Comparison of ENCODE assay signal across 8 mouse cellular contexts in genomic region chr7:101427736-101428135, GRCm38 (mm10). TPM values are rescaled to one million over a fixed set of nuclear protein-coding genes. Genes with fewer than 3 reads are reported as not detected.
DNase-seq lines count a peak whose midpoint lies in the region; ATAC-seq and TF ChIP-seq lines count a peak whose summit lies in the region.

No protein-coding gene starts in this region.

- TF ChIP-seq CTCF in forebrain, postnatal 0 days (IDR thresholded peaks at IDR 0.05; ENCODE audit: low read depth) = peak; percentile 87
- TF ChIP-seq CTCF in lung, adult 2 months (IDR thresholded peaks at IDR 0.05; ENCODE audit: insufficient read depth, low read length) = peak; percentile 65

- ATAC-seq in forebrain, postnatal 0 days = no peak
- no peak for ATAC-seq in forebrain, embryonic 16.5 days
- ATAC-seq in granulocyte monocyte progenitor cell, adult 5-6 weeks (replicated peaks; ENCODE audit: poor library complexity, severe bottlenecking) = peak; percentile 78

- H3K27ac ChIP-seq in forebrain, postnatal 0 days (ENCODE audit: low read depth, low read length) = no peak overlapping the region
- H3K27ac ChIP-seq in forebrain, embryonic 16.5 days (ENCODE audit: low read length) = no peak overlapping the region

- no peaks in the 10 kb centered on the region for H3K27me3 ChIP-seq in forebrain, postnatal 0 days (ENCODE audit: insufficient read depth, low read length)
- no peaks in the 10 kb centered on the region for H3K27me3 ChIP-seq in forebrain, embryonic 16.5 days (replicated peaks; ENCODE audit: control insufficient read depth, insufficient read depth, low read length)
- no peaks in the 10 kb centered on the region for H3K27me3 ChIP-seq in splenic B cell, adult 2 months (ENCODE audit: control insufficient read depth, insufficient read depth, low read length, poor library complexity, severe bottlenecking)

- WGBS in forebrain, postnatal 0 days = 7% methylated on average over 2 of the region's 2 CpGs
- WGBS in forebrain, embryonic 16.5 days = 15% methylated on average over 2 of the region's 2 CpGs
- WGBS in lung, adult 2 months = 11% methylated on average over 2 of the region's 2 CpGs

- no peaks in the 10 kb centered on the region for H3K36me3 ChIP-seq in forebrain, postnatal 0 days (ENCODE audit: insufficient read depth)
- no peaks in the 10 kb centered on the region for H3K36me3 ChIP-seq in forebrain, embryonic 16.5 days (ENCODE audit: control insufficient read depth, insufficient read depth)
- no peaks in the 10 kb centered on the region for H3K36me3 ChIP-seq in splenic B cell, adult 2 months (ENCODE audit: control insufficient read depth, insufficient read depth, low read length, poor library complexity, severe bottlenecking)

- DNase-seq in forebrain, postnatal 0 days = peak; percentile 53
- no peak for DNase-seq in lung, adult 2 months
- DNase-seq in lung, postnatal 25 days (ENCODE audit: low spot score) = no peak
- peak; percentile 34 for DNase-seq in NIH3T3 (ENCODE audit: low read depth)
- DNase-seq in splenic B cell, adult 2 months (ENCODE audit: low read depth, low spot score) = peak; percentile 69
- DNase-seq in urinary bladder, adult 18-20 months (ENCODE audit: low spot score in 2 of 2) = no peak

- no peak overlapping the region for H3K9ac ChIP-seq in forebrain, postnatal 0 days
- H3K9ac ChIP-seq in forebrain, embryonic 16.5 days (replicated peaks; ENCODE audit: low read depth, low read length) = no peak overlapping the region

- H3K4me2 ChIP-seq in forebrain, postnatal 0 days (ENCODE audit: low read depth) = no peak overlapping the region
- no peak overlapping the region for H3K4me2 ChIP-seq in forebrain, embryonic 16.5 days (ENCODE audit: low read length)

- peaks cover 22% of the 10 kb centered on the region; the same call in 1 of the 2 replicates for H3K4me1 ChIP-seq in forebrain, postnatal 0 days (ENCODE audit: insufficient read depth)
- peaks cover 31% of the 10 kb centered on the region for H3K4me1 ChIP-seq in forebrain, embryonic 16.5 days (replicated peaks; ENCODE audit: control insufficient read depth, insufficient read depth, low read length)
- H3K4me1 ChIP-seq in lung, adult 2 months (ENCODE audit: control insufficient read depth, insufficient read depth, low read length) = no peaks in the 10 kb centered on the region

- TF ChIP-seq POLR2A in lung, adult 2 months (IDR thresholded peaks at IDR 0.05; ENCODE audit: borderline replicate concordance, extremely low read depth, low read depth, low read length) = no peak

- H3K4me3 ChIP-seq in forebrain, postnatal 0 days (ENCODE audit: low read depth, low read length) = no peak overlapping the region
- no peak overlapping the region for H3K4me3 ChIP-seq in forebrain, embryonic 16.5 days (replicated peaks; ENCODE audit: low read length)
- no peak overlapping the region for H3K4me3 ChIP-seq in lung, adult 2 months (replicated peaks; ENCODE audit: extremely low read depth, low read depth, low read length)

- H3K9me3 ChIP-seq in forebrain, postnatal 0 days (ENCODE audit: low read length) = no peaks in the 10 kb centered on the region
- no peaks in the 10 kb centered on the region for H3K9me3 ChIP-seq in forebrain, embryonic 16.5 days (ENCODE audit: control insufficient read depth, low read length)

RNA-seq across cellular contexts. Expression of gene Pde2a, which starts 6.2 kb away (rescaled TPM):
- 94.2 and 104 TPM in 2 replicates for total RNA-seq in forebrain, postnatal 0 days (2014; rRNA removed)
- 66.2 and 72.4 TPM in 2 replicates for polyA plus RNA-seq in forebrain, postnatal 0 days (2015; fragmentation: Nextera tagmentation; extraction: Ambion mirVana)
- 55.9 and 58.6 TPM in 2 replicates for polyA plus RNA-seq in forebrain, embryonic 16.5 days (2015; fragmentation: Nextera tagmentation; extraction: Ambion mirVana)
- 8.7 and 9.3 TPM in 2 replicates for polyA plus RNA-seq in lung, adult 2 months (2012; rRNA removed)
- 15.8 and 21.1 TPM in 2 replicates for total RNA-seq in granulocyte monocyte progenitor cell, adult 5-6 weeks (2014; fragmentation: Nextera tagmentation)
- 23.1 and 28.5 TPM in 2 replicates for total RNA-seq in granulocyte monocyte progenitor cell, adult 5-6 weeks (2017)

RNA-seq across cellular contexts. Expression of gene Gm45837, which starts 17.1 kb away (rescaled TPM):
- total RNA-seq in forebrain, postnatal 0 days (2014; rRNA removed) = not detected in 2 replicates
- polyA plus RNA-seq in forebrain, postnatal 0 days (2015; fragmentation: Nextera tagmentation; extraction: Ambion mirVana) = not detected in 2 replicates
- polyA plus RNA-seq in forebrain, embryonic 16.5 days (2015; fragmentation: Nextera tagmentation; extraction: Ambion mirVana) = not detected in 2 replicates
- polyA plus RNA-seq in lung, adult 2 months (2012; rRNA removed) = 0.68 and 1.7 TPM in 2 replicates
- not detected in 2 replicates for total RNA-seq in granulocyte monocyte progenitor cell, adult 5-6 weeks (2014; fragmentation: Nextera tagmentation)
- total RNA-seq in granulocyte monocyte progenitor cell, adult 5-6 weeks (2017) = 2.6 TPM in 1 of 2 replicates, not detected in the other

Comparison
In these comparisons a context has a peak if more than half of its experiments do, and no peak if none do; other contexts are left out.
1. DNase-seq: peak in forebrain, postnatal 0 days (single experiment), NIH3T3 (single experiment) and splenic B cell, adult 2 months (single experiment); none in lung, adult 2 months (single experiment), lung, postnatal 25 days (single experiment) and urinary bladder, adult 18-20 months (0 of 2).